Mouse (Mus musculus) heart, adult 2 months (tissue): ENCODE results near the gene Ift122.

ENCODE experiments used
- CTCF ChIP-seq: fragments of 200-600 bp; IDR thresholded peaks from 2 replicates; pipeline ENCODE4 v1.8.1; 2022; ENCODE audit warnings: antibody characterized with exemption, mild to moderate bottlenecking, moderate library complexity
- POLR2A ChIP-seq: fragments of 200-500 bp; IDR thresholded peaks from 2 replicates; pipeline ENCODE4 v1.6.1; 2011; ENCODE audit warnings: mild to moderate bottlenecking, low read depth, low read length, control low read depth; ENCODE audit not compliant: insufficient read depth

DNA sequence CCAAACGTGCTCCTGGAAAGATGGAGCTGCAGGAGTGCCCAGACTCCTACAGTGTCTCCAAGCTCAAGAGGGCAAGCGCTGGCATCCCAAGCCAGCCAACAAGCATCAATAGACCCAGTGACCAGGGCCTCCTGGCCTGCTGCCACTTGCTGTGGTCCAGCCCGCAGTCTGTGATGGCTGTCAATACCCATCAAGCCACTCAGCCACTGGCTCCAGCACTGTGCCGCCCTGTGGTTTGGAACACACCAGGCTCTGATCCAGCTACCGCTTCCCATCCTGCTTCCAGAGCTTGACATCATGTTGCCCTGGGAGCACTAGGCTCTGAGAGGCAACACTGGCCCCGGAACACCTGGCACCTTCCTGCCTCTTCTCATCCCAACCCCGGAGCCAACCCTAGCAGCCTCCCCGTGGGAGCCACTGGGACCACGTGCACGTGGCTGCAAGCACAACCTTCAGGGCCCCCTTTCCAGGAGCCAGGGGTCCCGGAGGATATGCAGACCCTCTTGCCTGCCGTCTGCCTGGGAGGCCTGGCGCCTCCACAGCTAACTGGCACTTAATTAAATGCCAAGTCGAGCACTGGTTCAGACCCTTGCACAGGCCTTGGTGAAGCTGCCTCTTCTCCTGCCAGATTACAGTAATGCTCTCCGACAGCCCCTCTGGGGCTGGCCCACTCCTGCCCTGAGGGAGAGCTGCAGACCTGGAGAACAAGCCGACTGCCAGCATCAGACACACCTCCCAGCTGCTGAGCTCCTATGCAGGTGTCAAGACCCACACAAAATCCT is 120.8 kb downstream of the Ift122 start:
- TF ChIP-seq CTCF: no peak
- no peak for TF ChIP-seq POLR2A
